Comparison of ENCODE assay signal across 16 mouse cellular contexts in genomic region chr10:19880437-19880836, GRCm38 (mm10). TPM values are rescaled to one million over a fixed set of nuclear protein-coding genes. Genes with fewer than 3 reads are reported as not detected.
"Had no signal": no experiment of that assay in that cellular context is flagged by ENCODE, and none has a peak within 500 bp of the region (broad histone marks: within the 10 kb centered on the region; RNA-seq: fewer than 3 reads in every experiment).

No protein-coding gene starts in this region.

- H3K9me3 ChIP-seq: megakaryocyte, embryonic 14.5 days; midbrain, embryonic 12.5 days; midbrain, embryonic 15.5 days; neural tube, embryonic 12.5 days had no signal

- H3K4me2 ChIP-seq: lung, embryonic 14.5 days; midbrain, embryonic 12.5 days; midbrain, embryonic 15.5 days; neural tube, embryonic 12.5 days had no signal

- H3K9ac ChIP-seq: lung, embryonic 14.5 days; midbrain, embryonic 12.5 days; midbrain, embryonic 15.5 days; neural tube, embryonic 12.5 days had no signal

- H3K36me3 ChIP-seq: midbrain, embryonic 15.5 days; neural tube, embryonic 12.5 days had no signal

- DNase-seq: lung, adult 18-20 months; lung, embryonic 14.5 days; lung, postnatal 10 days; lung, postnatal 4 days; right cerebral cortex, postnatal 25 days; right cerebral cortex, postnatal 4 days; spleen, adult 18-20 months; thymus, adult 18-20 months; thymus, postnatal 14 days; thymus, postnatal 36 days had no signal

- H3K4me1 ChIP-seq: midbrain, embryonic 15.5 days; neural tube, embryonic 12.5 days had no signal

- H3K27me3 ChIP-seq: megakaryocyte, embryonic 14.5 days; midbrain, embryonic 12.5 days; midbrain, embryonic 15.5 days; neural tube, embryonic 12.5 days had no signal

- H3K27ac ChIP-seq: midbrain, embryonic 12.5 days; midbrain, embryonic 15.5 days; neural tube, embryonic 12.5 days had no signal

- ATAC-seq: midbrain, embryonic 15.5 days had no signal

- H3K4me3 ChIP-seq: megakaryocyte, embryonic 14.5 days; midbrain, embryonic 12.5 days; midbrain, embryonic 15.5 days; neural tube, embryonic 12.5 days had no signal

RNA-seq across cellular contexts. Expression of gene Slc35d3, which starts 29.2 kb away (rescaled TPM):
- total RNA-seq: monocyte, adult 5-6 weeks; neutrophil, adult 5-6 weeks had no signal
